Mouse (Mus musculus) E14TG2a.4 (cell line): ENCODE data around the gene Setd5.

ENCODE experiments used
- CTCF ChIP-seq: conservative IDR thresholded peaks from 2 replicates; pipeline ENCODE4 v1.5.1; 2014; ENCODE audit warnings: low read length
- NANOG ChIP-seq: IDR thresholded peaks from 2 replicates; pipeline ENCODE4 v1.6.1; 2014; ENCODE audit warnings: borderline replicate concordance, low read length, mixed read lengths
- POU5F1 ChIP-seq: IDR thresholded peaks from 2 replicates; pipeline ENCODE4 v1.6.1; 2014; ENCODE audit warnings: low read length, borderline replicate concordance

DNA sequence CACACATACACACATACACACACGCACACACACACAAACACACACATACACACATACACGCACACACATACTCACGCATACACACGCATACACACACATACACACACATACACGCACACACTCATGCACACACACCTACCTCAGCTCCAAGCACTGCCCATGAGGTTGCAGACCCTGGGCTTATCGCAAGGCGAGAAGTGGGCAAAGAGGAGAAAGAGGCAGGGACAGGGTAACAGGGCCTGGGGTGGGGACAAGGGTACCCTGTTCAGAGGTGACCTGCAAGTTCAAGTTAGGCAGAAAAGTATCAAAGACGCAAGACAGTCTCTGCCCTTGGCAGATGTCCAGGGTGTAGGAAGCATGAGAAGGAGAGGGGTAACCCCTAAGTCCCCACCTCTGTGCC is 93.5 kb downstream of the Setd5 start:
- TF ChIP-seq CTCF: no peak
- TF ChIP-seq POU5F1: no peak
- no peak for TF ChIP-seq NANOG
